Mouse (Mus musculus): Measurements from ENCODE around the gene Fam43a.
A peak's percentile ranks its signal among the peaks of the same experiment; 100 is the strongest.

Fam43a gene

DNA sequence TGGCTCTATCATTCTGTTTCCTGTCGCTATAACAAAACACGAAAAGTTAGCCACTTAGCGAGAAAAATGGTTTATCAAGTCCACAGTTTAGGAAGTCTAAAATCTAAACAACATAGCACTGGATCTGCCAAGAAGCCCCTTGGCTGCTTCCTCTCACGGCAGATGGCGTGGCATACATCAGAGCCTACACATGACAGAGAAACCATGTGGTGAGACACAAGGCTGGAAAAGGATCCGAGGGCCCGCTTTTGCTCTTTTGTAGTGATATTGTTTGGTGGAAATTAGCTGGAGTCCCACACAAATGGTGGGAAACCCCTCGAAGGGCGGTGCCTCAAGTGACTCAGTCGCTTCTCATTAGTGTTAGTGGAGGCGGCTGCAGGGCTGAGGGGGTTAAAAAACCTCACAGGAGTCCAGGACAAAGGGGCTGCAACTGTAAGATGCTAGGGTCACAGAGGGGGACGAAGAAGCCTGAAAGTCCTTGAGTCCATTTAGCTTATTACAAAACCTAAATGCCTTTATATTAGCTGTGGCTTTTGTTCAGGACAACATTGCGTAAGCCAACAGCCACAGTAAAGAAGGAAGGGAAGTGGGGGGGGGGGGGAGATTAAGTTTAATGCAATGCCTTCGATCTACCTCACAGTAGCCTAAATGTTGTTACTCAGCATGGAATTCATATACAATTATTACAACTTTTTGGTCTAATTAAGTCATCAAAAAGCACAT lies 3.5 kb upstream of the Fam43a start:
- no peak for DNase-seq

DNA sequence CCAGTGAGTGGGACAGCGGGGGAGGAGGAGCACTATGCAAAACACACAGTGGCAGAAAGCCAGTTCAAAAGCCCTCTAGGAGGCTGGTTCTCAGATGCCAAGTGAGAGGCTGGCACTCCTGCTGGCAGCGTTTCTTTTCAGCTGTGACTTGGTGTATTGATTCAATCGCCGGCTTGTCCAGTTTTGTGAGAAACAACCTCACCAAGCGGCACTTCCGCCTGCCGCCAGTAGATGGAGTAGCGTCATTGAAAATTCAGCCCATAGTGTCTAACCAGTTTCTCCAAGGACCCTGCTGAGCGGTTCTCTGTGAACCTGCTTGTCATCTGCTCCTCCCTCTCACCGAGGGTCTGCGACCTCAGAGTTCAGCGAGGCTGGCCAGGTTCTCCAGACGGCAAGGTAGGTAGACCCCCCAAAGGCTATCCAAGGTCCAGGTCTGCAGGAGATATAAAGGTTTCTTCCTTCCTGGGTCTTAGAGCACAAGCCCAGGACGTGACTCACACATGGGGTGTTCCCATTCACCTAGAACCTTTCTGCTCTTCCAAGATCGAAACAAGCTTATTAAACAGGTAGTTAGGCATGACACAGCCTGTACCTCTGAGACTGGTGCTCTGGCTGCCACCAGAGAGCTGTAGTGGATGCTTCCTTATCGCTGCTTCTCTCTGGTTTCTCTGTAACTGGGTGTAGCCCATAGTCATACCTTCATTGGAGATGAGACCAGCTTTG lies 2.4 kb upstream of the Fam43a start:
- peak; percentile 92 for DNase-seq

DNA sequence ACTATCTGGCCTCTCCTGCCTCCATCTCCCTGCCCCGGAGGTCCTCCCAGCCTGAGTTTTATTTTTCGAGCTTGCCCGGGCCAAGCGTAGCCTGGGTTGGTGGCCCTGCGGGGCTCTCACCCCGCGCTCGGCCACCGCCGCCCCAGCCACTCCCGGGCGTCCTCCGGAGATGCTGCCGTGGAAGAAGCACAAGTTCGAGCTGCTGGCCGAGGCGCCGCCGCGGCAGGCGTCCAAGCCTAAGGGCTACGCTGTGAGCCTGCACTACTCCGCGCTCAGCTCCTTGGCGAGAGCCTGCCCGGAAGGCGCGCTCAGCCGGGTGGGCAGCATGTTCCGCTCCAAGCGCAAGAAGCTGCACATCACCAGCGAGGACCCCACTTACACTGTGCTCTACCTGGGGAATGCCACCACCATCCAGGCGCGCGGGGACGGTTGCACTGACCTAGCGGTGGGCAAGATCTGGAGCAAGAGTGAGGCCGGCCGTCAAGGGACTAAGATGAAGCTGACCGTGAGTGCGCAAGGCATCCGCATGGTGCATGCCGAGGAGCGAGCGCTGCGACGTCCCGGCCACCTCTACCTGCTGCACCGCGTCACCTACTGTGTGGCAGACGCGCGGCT lies 1.0 kb downstream of the Fam43a start:
- DNase-seq, result peak; percentile 78

DNA sequence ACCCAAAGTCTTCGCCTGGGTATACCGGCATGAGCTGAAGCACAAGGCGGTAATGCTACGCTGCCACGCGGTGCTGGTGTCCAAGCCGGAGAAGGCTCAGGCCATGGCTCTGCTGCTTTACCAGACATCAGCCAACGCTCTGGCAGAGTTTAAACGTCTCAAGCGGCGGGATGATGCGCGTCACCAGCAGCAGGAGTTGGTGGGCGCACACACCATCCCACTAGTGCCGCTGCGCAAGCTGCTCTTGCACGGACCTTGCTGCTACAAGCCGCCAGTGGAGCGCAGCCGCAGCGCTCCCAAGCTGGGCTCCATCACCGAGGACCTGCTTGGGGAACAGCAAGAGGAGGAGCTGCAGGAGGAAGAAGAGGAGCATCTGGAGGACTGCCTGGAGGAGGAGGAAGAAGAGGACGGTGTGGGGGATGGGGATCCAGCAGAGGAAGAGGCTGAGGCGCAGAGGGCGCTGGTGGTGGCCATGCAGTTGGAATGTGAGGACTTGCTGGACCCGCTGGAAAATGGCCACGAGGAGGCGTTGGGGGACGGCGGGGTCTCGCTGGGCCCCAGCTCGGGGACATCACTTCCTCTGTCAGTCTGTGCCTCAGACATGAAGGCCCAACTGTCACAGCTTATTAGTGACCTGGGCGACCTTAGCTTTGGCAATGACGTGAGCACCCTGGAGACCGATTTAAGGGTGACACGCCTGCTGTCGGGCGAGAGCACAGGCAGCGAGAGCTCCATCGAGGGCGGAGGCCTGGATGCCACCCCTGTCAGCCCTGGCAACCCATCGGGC lies 1.7 kb downstream of the Fam43a start:
- peak; percentile 79 for DNase-seq

DNA sequence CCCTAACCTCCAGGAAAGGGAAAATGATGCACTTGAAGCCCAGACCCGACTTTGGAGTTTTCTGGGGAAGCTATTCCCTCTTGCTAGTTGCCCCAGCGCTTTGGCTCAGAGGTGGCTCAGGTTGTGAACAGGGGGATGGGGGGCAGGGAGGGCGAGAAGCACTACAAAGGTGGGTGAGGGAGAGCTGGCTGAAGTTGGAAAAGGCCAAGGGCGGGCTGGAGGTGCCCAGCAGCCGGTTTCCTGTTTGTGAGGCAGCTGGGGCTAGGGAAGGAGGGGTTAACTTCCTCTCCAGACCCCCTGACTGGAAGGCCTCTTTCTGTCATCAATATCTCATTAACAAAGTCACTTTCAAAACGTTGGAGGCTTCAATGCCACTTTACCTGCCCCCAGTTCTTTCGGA lies 2.4 kb downstream of the Fam43a start:
- peak; percentile 44 for DNase-seq

DNA sequence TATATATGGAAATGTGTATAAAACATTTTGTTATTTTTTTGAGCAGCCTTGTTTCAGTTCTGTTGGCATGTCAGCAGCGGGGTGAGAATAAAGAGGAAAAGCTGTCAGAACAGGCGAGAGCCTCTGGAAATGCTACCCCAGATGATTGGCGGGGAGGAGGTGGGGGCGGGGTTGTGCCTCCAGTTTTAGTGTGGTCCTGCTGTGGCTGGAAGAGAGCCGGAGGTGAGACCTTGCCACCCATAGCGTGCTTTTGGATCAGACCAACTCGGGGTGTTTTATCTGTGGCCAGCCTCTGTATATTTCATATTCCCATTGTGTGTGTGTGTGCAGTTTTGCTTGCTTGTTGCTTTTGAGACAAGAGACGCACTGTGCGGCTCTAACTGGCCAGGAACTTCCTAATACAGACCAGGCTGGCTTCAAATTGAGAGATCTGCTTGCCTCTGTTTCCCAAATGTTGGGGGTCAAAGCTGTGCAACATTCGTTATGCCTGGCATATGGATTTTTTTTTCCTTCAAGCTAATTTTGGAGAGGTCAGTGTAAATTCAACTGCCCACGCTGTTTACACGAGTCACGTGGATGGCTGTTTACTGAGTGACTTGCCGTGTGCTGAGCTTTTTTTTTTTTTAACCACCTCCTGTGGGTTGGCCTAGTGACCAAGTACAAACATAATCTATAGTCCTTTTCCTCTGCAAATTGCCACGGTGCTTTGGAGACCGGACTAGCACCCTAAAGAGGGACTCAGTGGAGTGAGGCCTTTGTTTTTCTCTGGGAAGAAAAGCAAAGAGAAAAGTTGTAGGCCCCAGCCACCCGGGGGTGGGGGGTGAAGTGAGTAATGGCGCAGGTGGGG lies 3.4 kb downstream of the Fam43a start:
- DNase-seq, result peak; percentile 23

DNA sequence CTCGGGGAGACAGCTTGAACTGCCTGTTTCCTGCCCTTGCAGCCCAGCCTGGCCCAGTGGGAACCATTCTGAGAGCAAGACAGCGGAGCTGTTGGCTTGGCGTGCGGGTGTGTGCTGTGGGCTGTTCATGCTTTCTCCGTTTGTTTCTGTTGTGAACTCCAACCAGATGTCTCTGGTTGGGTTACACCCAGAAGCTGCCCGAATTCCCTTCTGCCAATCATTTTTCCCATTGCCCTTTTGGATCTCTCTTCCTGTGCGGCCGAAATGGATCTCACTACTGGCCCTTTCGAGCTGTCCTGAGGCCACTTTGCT lies 4.0 kb downstream of the Fam43a start:
- DNase-seq, result peak; percentile 36

DNA sequence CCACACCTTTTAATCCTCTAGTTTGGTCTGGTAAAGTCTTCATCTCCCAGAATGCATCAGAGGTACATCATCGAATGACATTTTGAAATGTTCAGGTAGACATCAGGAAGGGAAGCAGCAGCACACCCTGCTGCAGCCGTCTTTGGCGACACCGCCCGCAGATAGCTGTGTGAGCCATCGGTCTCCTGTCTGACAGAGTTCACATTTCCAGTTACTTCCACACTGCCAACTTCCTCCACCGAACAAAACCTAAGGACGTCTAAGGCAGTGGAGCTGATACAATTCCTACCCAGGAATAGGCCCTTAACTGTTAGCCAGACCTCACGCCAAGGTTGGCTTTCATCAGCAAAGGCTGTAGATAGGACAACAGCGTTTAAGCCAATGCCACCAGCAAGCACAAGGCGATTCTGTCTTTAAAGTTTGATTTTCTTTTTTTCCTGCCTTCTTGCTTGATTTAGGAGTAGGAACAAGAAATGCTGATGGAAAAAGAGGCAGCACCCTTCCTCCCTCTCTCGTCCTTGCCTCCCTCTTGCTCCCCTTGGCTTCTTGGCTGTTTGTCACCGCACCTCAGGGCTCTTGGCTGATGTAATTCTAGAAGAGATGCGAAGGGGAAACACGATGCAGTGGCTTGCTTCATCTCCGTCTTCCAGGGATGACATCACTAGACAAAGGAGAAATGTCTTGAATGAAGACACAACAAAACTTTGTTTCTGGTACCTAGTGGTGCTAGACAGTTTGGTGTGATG lies 4.7 kb downstream of the Fam43a start:
- no peak for DNase-seq

DNA sequence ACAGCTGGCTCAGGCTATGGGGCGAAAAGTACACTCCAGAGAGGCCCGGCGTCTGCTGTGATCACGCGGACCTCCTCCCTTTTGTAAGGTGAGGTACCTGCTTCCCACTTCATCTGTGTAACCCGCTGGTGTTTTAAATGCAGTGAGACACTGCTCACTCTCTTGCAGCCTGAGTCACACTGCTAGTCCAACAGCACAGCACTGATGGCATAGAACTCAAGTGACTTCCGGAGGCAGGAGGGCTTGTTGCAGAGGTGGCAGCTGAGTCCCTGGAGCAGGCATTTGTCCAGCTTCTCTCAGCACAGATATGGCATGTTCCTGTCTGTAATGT lies 5.2 kb downstream of the Fam43a start:
- no peak for DNase-seq

DNA sequence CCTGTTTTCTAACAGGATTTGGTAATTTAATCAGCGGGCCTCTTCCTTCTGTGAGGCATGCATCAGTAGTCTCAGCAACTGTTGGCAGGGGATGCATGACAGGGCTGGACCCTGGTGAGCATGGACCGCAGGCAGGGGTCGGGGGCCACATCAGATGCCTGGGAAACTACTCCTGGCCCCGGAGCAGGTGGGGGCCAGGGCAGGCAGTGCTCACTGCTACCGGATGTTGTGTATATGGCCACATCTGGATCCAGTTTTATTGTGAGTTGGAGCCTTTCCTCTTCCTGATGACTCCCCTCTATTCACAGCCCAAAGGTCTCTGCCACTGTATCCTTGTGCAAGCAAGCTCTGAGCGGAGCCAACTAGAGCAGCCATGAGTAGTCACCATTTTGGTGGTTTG lies 6.0 kb downstream of the Fam43a start:
- no peak for DNase-seq

DNA sequence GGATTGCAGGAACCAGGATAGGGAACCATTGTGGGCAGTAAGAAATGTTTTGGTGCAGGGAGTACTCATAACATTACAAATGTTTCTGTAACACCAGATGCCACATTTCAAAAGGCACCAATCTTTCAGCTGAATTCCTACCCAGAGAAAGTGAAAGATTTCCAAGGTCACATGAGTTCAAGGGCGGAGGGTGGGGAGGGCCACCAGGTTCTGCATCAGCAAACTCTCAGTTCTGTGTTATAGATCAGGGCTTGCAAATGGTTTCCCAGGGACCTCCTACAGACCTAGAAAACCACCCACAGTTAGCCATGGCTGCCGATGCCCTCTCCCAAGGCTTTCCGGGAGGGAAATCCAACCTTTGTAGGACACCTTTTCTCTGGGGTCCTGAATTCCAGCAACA lies 8.3 kb downstream of the Fam43a start:
- no peak for DNase-seq

DNA sequence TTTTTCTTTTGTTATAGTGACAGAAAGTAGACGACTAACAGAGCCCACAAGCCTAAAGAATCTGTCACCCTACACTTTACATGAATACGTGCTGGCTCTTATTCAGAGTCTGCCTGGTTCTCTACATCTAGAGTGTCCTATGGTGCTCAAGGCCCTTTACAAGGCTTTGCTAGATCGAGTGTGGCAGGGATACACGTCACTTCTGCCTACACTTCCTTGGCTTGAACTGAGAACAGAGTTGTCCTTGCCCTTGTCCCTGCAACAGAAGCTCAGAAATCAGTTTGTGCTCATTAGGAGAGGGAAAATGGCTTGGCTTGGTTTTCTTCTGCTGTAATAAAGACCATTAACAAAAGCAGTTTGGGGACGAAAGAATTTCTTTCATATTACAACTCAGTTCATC lies 11.8 kb downstream of the Fam43a start:
- no peak for DNase-seq

DNA sequence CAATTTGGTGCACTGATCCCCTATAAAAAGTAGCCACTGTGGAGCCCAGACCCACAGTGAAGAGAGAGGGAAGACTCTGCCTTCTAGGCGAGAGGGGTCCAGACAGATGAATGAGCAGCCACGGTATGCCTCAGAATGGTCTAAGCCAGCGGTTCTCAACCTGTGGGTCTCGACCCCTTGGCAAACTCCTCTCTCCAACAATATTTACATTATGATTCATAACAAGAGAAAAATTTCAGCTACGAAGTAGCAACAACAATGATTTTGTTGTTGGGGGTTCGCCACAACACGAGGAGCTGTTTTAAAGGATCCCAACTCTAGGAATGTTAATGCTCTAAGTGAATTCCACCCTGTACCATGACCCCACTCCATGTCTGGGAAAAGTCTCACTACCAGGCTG lies 13.6 kb downstream of the Fam43a start:
- no peak for DNase-seq

DNA sequence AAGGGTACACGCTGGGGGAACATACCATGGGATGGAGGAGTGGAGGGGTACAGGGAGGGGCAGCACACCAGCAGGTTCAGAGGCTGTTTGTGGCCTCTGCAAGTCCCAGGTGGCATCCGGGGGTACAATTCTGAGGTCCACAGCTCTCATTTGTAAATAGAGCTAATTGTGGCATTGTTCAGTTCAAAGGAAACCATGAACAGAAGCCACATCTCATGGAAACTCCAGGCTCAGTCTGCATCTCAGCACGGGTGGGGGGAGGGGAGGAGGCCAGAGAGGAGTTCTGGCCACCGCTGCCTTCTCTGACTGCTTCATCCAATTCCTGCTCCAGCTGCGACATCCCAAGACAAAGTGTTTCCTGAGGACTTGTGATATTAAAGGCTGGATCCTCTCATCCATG lies 14.6 kb downstream of the Fam43a start:
- no peak for DNase-seq

DNA sequence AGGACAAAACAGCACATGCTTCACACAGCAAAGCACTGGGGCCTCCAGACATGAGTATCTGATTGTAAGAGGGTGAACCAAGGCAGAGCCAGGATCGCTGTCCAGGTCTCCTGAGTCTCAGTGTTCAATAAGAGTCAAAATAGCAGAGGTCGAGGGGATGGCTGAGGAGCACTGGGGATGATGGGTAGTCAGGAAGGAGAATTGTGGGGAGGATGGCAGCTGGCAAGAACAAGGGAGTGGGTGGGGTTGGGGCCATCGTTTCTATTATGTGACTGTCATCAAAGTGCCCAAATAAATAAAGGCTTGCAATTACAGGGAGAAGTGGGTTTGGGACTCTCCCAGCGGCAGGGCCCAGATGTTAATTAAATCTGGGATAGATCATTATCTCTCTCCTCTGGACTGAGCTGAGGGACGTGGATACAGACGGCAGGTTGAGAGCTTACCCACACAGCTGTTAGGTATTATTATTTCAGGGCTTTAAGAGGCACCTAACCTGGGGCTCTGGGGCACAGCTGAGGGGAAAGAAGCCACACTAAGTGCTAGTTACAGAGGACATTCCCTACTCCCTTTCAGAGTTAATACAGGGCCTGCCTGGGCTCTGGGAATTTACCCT lies 15.3 kb downstream of the Fam43a start:
- DNase-seq, result no peak

DNA sequence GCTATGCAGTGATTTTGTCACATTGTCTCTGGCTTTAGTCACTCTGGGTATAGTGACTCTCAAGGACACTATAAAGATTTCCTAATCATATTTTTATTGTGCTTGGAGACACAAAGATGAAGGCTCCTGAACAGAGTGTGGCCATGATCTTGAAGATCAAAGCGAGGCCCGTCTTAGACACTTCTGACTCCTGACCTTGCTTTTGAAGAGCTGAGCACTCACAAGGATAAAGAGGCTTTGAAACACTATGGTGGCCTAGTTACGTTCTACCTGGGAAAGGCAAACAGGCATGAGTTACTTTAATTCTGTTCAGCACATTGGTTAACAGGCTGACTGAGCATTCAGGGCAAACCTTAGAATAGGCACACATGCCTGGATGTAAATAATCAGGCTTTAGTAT lies 16.8 kb downstream of the Fam43a start:
- no peak for DNase-seq

DNA sequence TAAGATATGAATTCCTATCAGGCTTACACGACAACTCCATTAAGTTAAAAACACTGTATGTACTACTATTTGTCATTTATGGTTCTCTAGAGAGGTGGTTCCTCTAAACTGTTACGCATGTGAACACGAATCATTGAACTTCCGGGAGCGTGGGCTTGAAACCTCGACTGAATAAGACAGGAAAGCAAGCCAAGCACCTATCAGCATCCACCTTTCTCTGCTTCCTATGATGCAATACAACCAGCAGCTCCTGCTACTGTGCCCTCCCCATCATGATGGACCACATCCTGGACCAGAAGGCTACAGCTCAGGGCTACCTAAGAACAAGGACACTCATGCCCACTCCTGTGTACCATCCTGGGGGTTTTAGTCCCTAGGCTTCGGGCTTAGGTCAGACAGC lies 24.1 kb downstream of the Fam43a start:
- no peak for DNase-seq

DNA sequence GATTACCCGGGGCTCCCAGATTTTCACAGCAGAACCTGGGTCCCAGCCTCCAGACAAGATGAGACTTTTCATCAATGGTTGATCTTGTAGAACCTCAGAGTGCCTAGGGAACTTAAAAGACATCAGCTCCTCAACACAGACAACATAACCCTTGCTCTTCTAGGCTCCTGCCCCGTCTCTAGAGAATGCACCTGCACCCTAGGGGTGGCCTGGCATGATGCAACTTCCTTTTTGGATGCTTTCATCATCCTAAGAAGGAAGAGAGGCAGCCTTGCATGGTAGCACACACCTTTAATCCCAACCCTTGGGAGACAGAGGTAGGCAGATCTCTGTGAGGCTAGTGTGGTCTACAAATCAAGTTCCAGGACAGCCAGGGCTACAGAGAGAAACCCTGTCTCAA lies 25.1 kb downstream of the Fam43a start:
- no peak for DNase-seq

DNA sequence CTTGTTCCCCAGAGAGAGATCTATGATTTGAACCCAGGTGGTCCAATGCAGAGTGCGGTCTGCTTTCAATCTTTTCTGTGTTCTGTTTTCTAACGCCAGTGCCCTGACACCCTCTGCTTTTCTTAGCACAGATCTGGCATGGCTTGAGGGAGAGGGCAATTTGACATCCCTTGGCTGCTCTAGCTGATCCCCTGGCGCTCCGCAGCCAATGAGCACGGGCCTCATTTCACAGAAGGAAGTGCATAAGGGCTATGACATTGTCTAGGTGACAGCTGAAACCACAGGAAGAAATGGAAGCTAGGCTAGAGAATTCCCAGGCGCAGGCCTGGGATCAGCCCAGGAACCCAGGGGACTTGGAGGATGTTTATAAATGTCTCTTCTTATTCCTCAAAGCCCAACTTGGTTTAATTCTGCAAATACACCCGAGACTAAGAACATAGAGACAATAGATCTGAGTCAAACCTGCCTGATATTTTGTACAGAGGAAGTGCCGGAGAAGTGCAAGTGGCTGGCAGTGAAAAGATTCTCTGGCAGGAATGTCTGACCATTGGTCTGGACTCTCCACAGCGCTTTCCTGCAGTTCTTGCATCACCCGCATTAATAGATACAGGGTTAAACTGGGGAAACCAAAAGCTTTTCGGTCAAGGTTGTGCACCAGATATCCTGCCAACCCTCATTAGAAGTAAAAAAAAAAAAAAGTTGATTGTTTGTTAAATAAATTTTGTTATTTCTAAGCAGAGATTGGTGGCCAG lies 28.2 kb downstream of the Fam43a start:
- DNase-seq, result peak; percentile 50

DNA sequence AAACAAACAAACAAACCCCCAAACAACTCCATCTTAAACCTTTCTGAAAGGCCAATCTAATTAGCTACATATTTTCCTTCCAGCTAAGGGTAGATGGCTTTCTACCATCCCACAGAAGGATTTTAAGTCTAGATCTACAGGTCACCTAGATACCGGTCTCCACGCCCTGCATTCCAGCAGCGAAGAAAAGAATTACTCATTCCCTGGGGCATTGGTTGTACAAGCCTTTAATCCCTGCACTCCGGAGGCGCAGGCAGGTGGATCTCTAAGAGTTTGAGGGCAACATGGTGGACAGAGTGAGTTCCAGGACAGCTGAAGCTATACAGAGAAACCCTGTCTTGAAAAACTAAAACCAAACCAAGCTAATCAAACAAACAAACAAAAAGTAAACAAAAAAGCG lies 28.9 kb downstream of the Fam43a start:
- DNase-seq, result no peak

DNA sequence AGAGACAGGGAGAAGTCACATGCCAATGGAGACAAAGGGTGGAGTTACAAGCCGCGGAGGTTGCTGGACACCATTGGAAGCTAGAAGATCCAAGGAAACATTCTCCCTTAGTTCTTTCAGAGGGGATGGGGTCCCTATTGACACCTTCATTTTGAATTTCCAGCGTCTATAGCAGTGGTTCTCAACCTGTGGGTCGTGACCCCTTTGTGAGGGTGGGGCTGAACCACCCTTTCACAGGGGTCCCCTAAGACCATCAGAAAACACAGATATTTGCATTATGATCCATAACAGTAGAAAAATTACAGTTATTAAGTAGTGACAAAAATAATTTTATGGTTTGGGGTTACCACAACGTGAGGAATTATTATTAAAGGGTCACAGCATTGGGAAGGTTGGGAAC lies 30.0 kb downstream of the Fam43a start:
- no peak for DNase-seq
